Comparison of ENCODE assay signal across 7 mouse cellular contexts in the genomic region with DNA sequence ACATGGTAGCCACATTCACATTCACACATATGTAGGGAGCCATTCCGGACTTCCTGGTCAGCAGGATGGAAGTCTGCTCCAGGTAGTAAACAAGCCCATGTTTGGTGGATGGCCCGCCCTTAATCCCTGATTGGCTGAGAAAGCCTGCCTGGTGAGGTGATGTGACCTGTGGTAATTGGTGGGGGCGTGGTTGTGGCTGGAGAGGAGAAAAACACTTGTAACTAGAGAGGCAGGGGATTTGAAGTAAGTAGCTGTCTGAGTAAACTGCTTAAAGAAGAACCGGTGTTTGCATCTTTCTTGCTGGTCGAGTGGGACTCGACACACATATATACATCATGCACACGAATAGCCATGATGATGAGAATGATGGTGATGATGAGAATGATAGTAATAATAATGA.
DNase-seq lines count a peak whose midpoint lies in the region; ATAC-seq and TF ChIP-seq lines count a peak whose summit lies in the region.
"Not testable (repeated sequence)": the region's sequence is repeated elsewhere in the genome, so short reads cannot be mapped to it uniquely, and the experiment has no call there.

No protein-coding gene starts in this region.

- DNase-seq in A20 (ENCODE audit: low read depth, low spot score) (peak; percentile 23), ZHBTc4 (ENCODE audit: low read depth, low spot score) (peak; percentile 58)
- not testable (repeated sequence) for DNase-seq in ES-E14 (ENCODE audit: low read depth, low spot score); limb, embryonic 10.5 days (ENCODE audit: low spot score)
- peak; percentile 27 for DNase-seq in testis, postnatal 14 days (ENCODE audit: low spot score)

- H3K27ac ChIP-seq in ES-Bruce4 (ENCODE audit: insufficient read depth, low read length) (peak overlapping the region; percentile 85), ES-E14 (ENCODE audit: insufficient read depth, low read depth, low read length, poor library complexity, severe bottlenecking) (peak overlapping the region; percentile 48; the same call in 1 of the 2 replicates)
- peak overlapping the region; percentile 55; the same call in 1 of the 2 replicates for H3K27ac ChIP-seq in embryonic facial prominence, embryonic 15.5 days (replicated peaks)
- H3K27ac ChIP-seq in limb, embryonic 10.5 days = 0 out of 2 replicates have a peak overlapping the region, but pooled peaks have one; percentile 16

- 68% methylated on average over 7 of the region's 7 CpGs for WGBS in embryonic facial prominence, embryonic 15.5 days
- 71% methylated on average over 7 of the region's 7 CpGs for WGBS in limb, embryonic 10.5 days

- not testable (repeated sequence) for H3K9me3 ChIP-seq in ES-Bruce4 (replicated peaks; ENCODE audit: control insufficient read depth, insufficient read depth, low read length, poor library complexity, severe bottlenecking); ES-E14 (ENCODE audit: control insufficient read depth, insufficient read depth, low read depth, low read length); embryonic facial prominence, embryonic 15.5 days (replicated peaks); limb, embryonic 10.5 days (replicated peaks)

- peak overlapping the region; percentile 4; the same call in 1 of the 2 replicates for H3K4me3 ChIP-seq in ES-Bruce4 (ENCODE audit: low read depth, low read length)
- peak overlapping the region in 1 of 2 experiments; percentile 41; a peak in 3 of 4 replicates for H3K4me3 ChIP-seq in ES-E14 (ENCODE audit: insufficient read depth in 1 of 2, low read depth in 1 of 2, low read length in 2 of 2, poor library complexity in 1 of 2, severe bottlenecking in 1 of 2)
- not testable (repeated sequence) for H3K4me3 ChIP-seq in embryonic facial prominence, embryonic 15.5 days (replicated peaks); limb, embryonic 10.5 days

- in situ Hi-C loops in ES-E14 (cut with MboI; ENCODE audit: low sequenced_read_pairs in 2 of 2, unreplicated experiment in 2 of 2) = loop anchor here in 1 of 2 experiments (10.0 to 25.0 kb wide), 2 partner anchors 250 to 647 kb away; no protein-coding TSS in a partner anchor

- not testable (repeated sequence) for H3K4me2 ChIP-seq in embryonic facial prominence, embryonic 15.5 days (replicated peaks)

- not testable (repeated sequence) for H3K4me1 ChIP-seq in ES-Bruce4 (ENCODE audit: control insufficient read depth, insufficient read depth, low read length); embryonic facial prominence, embryonic 15.5 days
- peaks cover 6 to 14% of the 10 kb centered on the region in 2 experiments; a peak in 2 of 4 replicates for H3K4me1 ChIP-seq in ES-E14 (ENCODE audit: control insufficient read depth in 2 of 2, insufficient read depth in 2 of 2, low read length in 2 of 2, poor library complexity in 1 of 2)
- peaks cover 13% of the 10 kb centered on the region for H3K4me1 ChIP-seq in limb, embryonic 10.5 days

- not testable (repeated sequence) for TF ChIP-seq CTCF in ES-Bruce4 (IDR thresholded peaks at IDR 0.05; ENCODE audit: low read depth, low read length)

- H3K27me3 ChIP-seq in ES-Bruce4 (ENCODE audit: control insufficient read depth, insufficient read depth, low read length, poor library complexity, severe bottlenecking); embryonic facial prominence, embryonic 15.5 days; limb, embryonic 10.5 days (ENCODE audit: low read depth, poor library complexity, severe bottlenecking): not testable (repeated sequence)

- TF ChIP-seq EP300 in ES-Bruce4 (IDR thresholded peaks at IDR 0.05; ENCODE audit: insufficient read depth, low read depth, low read length) = not testable (repeated sequence)

- TF ChIP-seq POLR2A in ES-Bruce4 (IDR thresholded peaks at IDR 0.05; ENCODE audit: insufficient read depth, low read length) = peak; percentile 20

- ATAC-seq in embryonic facial prominence, embryonic 15.5 days (ENCODE audit: insufficient number of reproducible peaks, low FRiP score, low TSS enrichment, low read depth) = not testable (repeated sequence)

- H3K36me3 ChIP-seq in ES-Bruce4 (ENCODE audit: control insufficient read depth, insufficient read depth, low read length, poor library complexity, severe bottlenecking); ES-E14 (ENCODE audit: control insufficient read depth, insufficient read depth, low read length, poor library complexity, severe bottlenecking); embryonic facial prominence, embryonic 15.5 days; limb, embryonic 10.5 days: not testable (repeated sequence)

- H3K9ac ChIP-seq in ES-Bruce4 (ENCODE audit: low read depth, poor library complexity, severe bottlenecking) = peak overlapping the region; percentile 6; the same call in 1 of the 2 replicates
- H3K9ac ChIP-seq in ES-E14 (ENCODE audit: insufficient read depth, low read depth, low read length, poor library complexity, severe bottlenecking); embryonic facial prominence, embryonic 15.5 days: not testable (repeated sequence)

Comparison
In these comparisons a context has a peak if more than half of its experiments do, and no peak if none do; other contexts are left out.
1. H3K27ac ChIP-seq: peak in every context shown above with its lines; median percentile 85 in ES-Bruce4; 55 in embryonic facial prominence, embryonic 15.5 days; 48 in ES-E14; 16 in limb, embryonic 10.5 days.